Mouse (Mus musculus): ENCODE results near the gene Ilvbl. TPM values are rescaled to one million over a fixed set of nuclear protein-coding genes. Genes with fewer than 3 reads are reported as not detected.
"Not testable (repeated sequence)": the region's sequence is repeated elsewhere in the genome, so short reads cannot be mapped to it uniquely, and the experiment has no call there.

Gene Ilvbl
- polyA plus RNA-seq, 1 experiment from 2014 or later = 65.4 TPM

DNA sequence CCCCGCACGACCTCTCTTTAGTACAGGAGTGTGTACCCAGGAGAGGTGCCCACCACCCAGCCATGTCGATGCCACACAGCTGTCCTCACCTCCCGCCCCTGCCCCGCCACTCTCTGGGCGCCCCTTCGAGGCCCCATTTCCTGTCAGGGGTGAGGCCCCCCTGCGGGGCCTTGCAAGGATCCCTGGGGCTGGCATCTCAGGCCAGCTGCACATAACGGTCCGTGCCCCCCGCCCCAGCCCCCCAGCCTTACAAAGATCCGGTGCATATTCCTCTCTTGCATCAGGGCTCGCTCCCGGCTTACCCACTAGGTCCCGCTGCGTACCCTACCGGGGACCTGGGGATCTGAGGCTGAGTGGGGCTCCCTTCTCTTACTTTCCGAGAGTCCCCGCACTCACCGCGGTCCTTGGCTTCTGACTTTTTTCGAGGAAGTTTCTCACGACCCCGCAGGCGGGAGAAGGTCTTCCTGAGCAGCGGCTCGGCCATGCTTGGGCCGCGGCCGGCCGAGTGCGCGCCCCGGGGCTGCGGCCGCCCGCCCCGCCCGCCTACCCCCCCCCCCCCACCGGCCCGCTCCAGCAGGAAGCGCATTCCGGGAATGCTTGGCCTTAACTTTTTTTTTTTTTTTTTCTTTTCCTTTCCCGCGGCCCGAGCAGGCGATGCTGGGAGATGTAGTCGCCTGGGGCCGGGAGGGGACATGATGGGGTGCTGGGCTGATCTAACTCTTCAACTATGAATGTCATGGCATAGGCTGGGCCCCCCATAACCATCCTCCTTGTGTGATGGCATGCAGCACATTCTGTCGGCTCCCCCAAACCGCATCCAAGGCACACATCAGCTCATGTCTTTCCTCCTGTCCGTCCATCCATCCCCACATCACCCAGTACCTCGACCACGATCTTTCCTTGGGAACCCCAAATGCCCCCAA is 17.5 kb downstream of the Ilvbl start, which contains the start of gene Syde1:
Gene Syde1, minus strand, starts transcription at position 559 of the 923 bp plus-strand sequence.
- Histone ChIP-seq H3K9ac (peak within 1 kb of the TSS; percentile 90), H3K9me3 (replicated peaks) (no peaks in the 10 kb centered on the region), H3K4me2 (peak within 1 kb of the TSS; percentile 84), H3K27me3 (no peaks in the 10 kb centered on the region), H3K36me3 (peaks cover 27% of the 10 kb centered on the region), H3K4me1 (replicated peaks) (peaks cover 16% of the 10 kb centered on the region), H3K4me3 (peak within 1 kb of the TSS; percentile 93), H3K27ac (peak within 1 kb of the TSS; percentile 94)
- peak; percentile 82 for ATAC-seq (replicated peaks; ENCODE audit: insufficient number of reproducible peaks, insufficient read depth, low FRiP score, low read depth)
- WGBS = 3% methylated on average over 54 of the region's 54 CpGs

DNA sequence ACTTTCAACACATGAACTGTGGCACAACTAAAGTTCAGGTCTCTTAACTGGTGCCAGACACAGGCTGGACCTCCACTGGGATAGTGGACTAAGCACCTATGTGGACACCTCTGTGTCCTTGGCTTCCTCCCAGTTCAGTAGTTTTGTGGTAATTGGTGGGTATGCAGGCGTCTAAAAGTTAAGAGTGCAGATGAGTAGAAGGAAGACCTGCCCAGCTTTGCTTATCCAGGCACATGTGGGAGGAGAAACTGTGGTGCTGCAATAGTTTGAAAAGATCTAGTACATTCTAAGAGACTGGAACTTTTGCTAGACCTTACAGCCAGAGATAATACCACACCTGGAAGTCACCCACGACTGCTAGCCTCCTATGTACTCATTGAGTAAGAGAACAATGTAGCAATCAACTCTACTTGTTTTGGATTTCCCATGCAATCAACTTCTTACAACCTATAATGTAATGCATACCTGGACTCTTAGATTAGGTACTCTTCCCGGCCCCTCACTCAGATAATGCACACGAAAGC is 18.8 kb downstream of the Ilvbl start:
- Histone ChIP-seq H3K27me3 (no peaks in the 10 kb centered on the region), H3K4me3 (no peak overlapping the region), H3K9ac (no peak overlapping the region), H3K27ac (no peak overlapping the region), H3K9me3 (replicated peaks) (no peaks in the 10 kb centered on the region), H3K4me1 (replicated peaks) (peaks cover 16% of the 10 kb centered on the region), H3K36me3 (peaks cover 16% of the 10 kb centered on the region), H3K4me2 (no peak overlapping the region)
- ATAC-seq (replicated peaks; ENCODE audit: insufficient number of reproducible peaks, insufficient read depth, low FRiP score, low read depth) = no peak
- 73% methylated on average over 4 of the region's 4 CpGs for WGBS

DNA sequence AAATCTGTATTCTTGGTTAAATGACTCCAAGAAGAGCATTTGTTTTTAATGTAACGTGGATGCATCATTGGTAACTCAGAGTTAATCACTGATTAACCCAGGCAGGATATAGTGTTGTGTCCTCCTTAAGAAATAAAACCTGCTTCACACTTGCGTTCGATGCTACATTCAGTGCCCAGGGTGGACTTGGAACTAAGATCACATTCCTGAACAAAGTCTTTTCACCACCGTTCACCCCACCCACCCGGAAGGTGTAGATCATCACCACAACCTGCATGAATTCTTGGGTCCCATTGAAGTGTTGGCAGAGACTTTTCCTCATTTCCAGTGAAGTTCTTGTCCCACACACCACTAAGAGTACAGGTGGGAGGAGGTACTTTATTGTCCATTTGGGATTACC is 19.6 kb downstream of the Ilvbl start:
- H3K9ac ChIP-seq = no peak overlapping the region
- no peak overlapping the region for H3K4me3 ChIP-seq
- 86% methylated on average over 5 of the region's 5 CpGs for WGBS
- H3K9me3 ChIP-seq (replicated peaks) = no peaks in the 10 kb centered on the region
- peaks cover 16% of the 10 kb centered on the region for H3K4me1 ChIP-seq (replicated peaks)
- peaks cover 11% of the 10 kb centered on the region for H3K36me3 ChIP-seq
- no peak for ATAC-seq (replicated peaks; ENCODE audit: insufficient number of reproducible peaks, insufficient read depth, low FRiP score, low read depth)
- H3K27me3 ChIP-seq = no peaks in the 10 kb centered on the region
- H3K27ac ChIP-seq = no peak overlapping the region
- no peak overlapping the region for H3K4me2 ChIP-seq

DNA sequence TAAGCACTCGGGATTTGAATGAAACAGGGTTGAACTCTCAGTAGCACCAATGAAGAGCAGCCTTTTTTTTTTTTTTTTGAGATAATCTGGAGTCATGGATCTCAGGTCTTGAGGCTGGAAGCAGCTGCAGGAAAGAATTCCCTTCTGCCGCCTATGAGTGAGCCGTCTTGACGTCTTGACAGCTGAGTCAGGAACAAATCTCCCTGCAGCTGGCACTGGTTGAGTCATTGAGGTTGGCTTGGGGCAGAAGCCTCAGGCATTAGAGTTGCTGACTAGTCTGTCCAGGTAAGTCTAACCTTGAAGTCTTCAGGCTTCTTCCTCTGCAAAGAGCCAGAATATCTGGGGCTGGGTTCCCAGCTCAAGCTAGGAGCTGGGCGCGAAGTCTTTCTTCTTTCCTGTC is 20.0 kb downstream of the Ilvbl start:
- Histone ChIP-seq H3K9ac (no peak overlapping the region), H3K4me3 (no peak overlapping the region), H3K4me1 (replicated peaks) (peaks cover 16% of the 10 kb centered on the region), H3K27ac (no peak overlapping the region), H3K36me3 (peaks cover 7% of the 10 kb centered on the region), H3K27me3 (no peaks in the 10 kb centered on the region), H3K4me2 (no peak overlapping the region), H3K9me3 (replicated peaks) (no peaks in the 10 kb centered on the region)
- WGBS = 57% methylated on average over 6 of the region's 6 CpGs
- no peak for ATAC-seq (replicated peaks; ENCODE audit: insufficient number of reproducible peaks, insufficient read depth, low FRiP score, low read depth)

DNA sequence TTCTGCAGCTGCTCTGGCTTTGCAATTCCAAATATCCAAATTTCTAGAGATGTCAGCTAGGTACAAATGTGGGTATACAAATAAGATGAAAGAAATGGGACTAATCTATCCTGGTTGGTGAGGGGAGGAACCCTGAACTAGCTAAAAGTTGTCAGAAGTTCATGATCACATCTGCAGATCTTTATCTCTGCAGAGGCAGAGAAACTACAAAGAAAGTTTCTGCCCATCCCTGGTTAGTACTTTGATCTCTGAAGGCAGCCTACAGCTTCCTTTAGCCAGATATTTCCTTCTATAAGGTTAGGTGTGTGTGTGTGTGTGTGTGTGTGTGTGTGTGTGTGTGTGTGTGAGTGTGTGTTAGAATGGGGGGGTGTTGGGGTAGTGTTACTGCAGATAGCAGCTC is 20.4 kb downstream of the Ilvbl start:
- Histone ChIP-seq H3K27ac (no peak overlapping the region), H3K27me3 (no peaks in the 10 kb centered on the region), H3K4me2 (no peak overlapping the region), H3K9me3 (replicated peaks) (no peaks in the 10 kb centered on the region), H3K36me3 (peaks cover 3% of the 10 kb centered on the region), H3K4me1 (replicated peaks) (peaks cover 16% of the 10 kb centered on the region), H3K9ac (no peak overlapping the region), H3K4me3 (no peak overlapping the region)
- no peak for ATAC-seq (replicated peaks; ENCODE audit: insufficient number of reproducible peaks, insufficient read depth, low FRiP score, low read depth)

DNA sequence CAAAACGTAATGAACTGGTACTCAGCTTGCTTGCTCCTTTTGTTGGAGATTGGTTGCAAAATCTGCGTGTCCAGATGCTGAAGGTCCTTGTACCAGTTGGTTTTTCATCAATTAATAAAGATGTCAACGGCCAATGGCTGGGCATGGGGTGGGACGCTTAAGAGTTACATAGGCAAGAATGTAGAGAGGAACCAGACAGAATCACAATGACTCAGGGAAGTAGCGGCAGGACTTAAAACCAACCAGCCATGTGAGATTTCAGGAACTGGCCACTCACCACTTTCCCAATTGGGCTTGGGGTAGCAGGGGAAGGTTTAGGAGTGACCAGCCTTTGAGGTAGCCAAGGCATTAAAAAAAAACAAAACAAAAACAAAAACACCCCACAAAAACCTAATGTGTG is 25.7 kb downstream of the Ilvbl start:
- H3K4me2 ChIP-seq = no peak overlapping the region
- H3K27me3 ChIP-seq = no peaks in the 10 kb centered on the region
- 86% methylated on average over 5 of the region's 5 CpGs for WGBS
- ATAC-seq (replicated peaks; ENCODE audit: insufficient number of reproducible peaks, insufficient read depth, low FRiP score, low read depth) = no peak
- H3K9ac ChIP-seq = no peak overlapping the region
- H3K36me3 ChIP-seq = no peaks in the 10 kb centered on the region
- H3K9me3 ChIP-seq (replicated peaks) = no peaks in the 10 kb centered on the region
- no peak overlapping the region for H3K4me3 ChIP-seq
- no peaks in the 10 kb centered on the region for H3K4me1 ChIP-seq (replicated peaks)
- H3K27ac ChIP-seq = no peak overlapping the region

DNA sequence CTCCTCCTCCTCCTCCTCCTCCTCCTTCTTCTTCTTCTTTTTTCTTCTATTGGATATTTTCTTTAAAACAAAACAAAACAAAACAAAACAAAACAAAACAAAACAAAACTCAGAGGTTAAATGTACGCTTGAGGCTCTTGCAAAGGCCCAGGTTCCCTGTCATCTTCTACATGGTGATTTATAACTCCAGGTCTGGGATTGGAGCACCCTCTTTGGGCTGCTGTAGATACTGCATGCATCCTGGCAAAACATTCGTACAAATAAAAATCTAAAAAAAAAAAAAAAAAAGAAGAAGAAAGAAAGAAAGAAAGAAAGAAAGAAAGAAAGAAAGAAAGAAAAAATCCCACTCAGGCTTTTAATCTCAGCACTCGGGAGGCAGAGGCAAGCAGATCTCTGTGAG is 30.9 kb downstream of the Ilvbl start:
- Histone ChIP-seq H3K27ac (no peak overlapping the region), H3K36me3 (no peaks in the 10 kb centered on the region), H3K9ac (no peak overlapping the region), H3K4me2 (no peak overlapping the region), H3K4me1 (replicated peaks) (no peaks in the 10 kb centered on the region), H3K27me3 (no peaks in the 10 kb centered on the region), H3K9me3 (replicated peaks) (no peaks in the 10 kb centered on the region), H3K4me3 (no peak overlapping the region)
- ATAC-seq (replicated peaks; ENCODE audit: insufficient number of reproducible peaks, insufficient read depth, low FRiP score, low read depth) = no peak
- 31% methylated on average over 3 of the region's 3 CpGs for WGBS

DNA sequence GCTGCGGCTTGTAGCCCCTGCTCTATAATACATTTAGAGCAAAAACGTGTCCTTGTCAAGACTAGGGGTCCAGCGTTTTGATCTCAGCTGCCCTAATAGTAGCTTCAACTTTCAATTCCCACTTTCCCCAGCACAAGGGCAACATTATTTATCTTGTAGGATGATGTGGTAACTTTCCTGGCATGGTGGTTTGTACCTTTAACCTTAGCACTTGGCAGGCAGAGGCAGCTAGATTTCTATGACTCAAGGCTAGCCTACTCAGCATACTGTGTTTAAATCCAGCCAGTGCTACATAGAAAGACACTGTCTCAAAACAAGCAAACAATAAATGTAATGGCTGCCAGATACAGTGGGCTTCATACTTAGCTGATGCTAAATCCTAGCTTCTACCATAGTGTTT is 33.5 kb downstream of the Ilvbl start:
- WGBS = 63% methylated on average over 3 of the region's 3 CpGs

DNA sequence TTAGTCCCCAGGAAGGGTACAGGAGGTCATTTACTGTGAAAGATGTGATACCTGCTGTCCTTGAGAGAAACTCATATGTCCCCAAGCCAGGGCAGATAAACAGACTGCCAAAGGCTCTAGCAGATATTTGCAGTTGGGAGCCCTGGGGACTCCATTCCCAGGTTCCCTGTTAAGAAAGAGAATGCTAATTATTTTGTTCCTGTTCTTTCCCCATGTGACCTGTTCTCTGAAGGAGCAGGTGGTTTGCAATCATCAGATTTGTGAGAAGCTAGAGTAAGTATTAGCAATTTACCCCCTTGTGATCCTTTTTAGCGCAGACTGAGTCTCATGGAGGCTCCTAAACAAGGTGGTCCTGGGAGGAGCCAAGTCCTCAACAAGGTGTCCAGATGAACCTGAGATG is 43.8 kb downstream of the Ilvbl start, which contains the start of gene Olfr1357:
Gene Olfr1357, minus strand, starts transcription at position 101 of the 400 bp plus-strand sequence.
- H3K27me3 ChIP-seq = no peaks in the 10 kb centered on the region
- H3K4me2 ChIP-seq = no peak within 1 kb of the TSS
- H3K27ac ChIP-seq = no peak within 1 kb of the TSS
- H3K9me3 ChIP-seq (replicated peaks) = no peaks in the 10 kb centered on the region
- no peaks in the 10 kb centered on the region for H3K4me1 ChIP-seq (replicated peaks)
- H3K4me3 ChIP-seq = no peak within 1 kb of the TSS
- no peak for ATAC-seq (replicated peaks; ENCODE audit: insufficient number of reproducible peaks, insufficient read depth, low FRiP score, low read depth)
- H3K36me3 ChIP-seq = no peaks in the 10 kb centered on the region
- 77% methylated on average over 1 of the region's 1 CpGs for WGBS
- H3K9ac ChIP-seq = no peak within 1 kb of the TSS

More for the DNA sequence above, 33.5 kb downstream of the Ilvbl start:
- Histone ChIP-seq H3K4me3 (no peak overlapping the region), H3K9ac (no peak overlapping the region), H3K27me3 (no peaks in the 10 kb centered on the region), H3K4me1 (replicated peaks) (no peaks in the 10 kb centered on the region), H3K36me3 (no peaks in the 10 kb centered on the region), H3K9me3 (replicated peaks) (no peaks in the 10 kb centered on the region), H3K27ac (no peak overlapping the region), H3K4me2 (no peak overlapping the region)
- no peak for ATAC-seq (replicated peaks; ENCODE audit: insufficient number of reproducible peaks, insufficient read depth, low FRiP score, low read depth)

DNA sequence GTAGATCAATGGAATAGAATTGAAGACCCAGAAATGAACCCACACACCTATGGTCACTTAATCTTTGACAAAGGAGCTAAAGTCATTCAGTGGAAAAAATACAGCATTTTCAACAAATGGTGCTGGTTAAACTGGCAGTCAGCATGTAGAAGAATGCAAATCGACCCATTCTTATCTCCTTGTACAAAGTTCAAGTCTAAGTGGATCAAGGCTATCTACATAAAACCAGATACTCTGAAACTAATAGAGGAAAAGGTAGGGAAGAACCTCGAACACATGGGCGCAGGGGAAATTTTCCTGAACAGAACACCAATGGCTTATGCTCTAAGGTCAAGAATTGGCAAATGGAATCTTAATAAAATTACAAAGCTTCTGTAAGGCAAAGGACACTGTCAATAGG is 49.0 kb downstream of the Ilvbl start:
- 72% methylated on average over 3 of the region's 3 CpGs for WGBS
- not testable (repeated sequence) for H3K4me1 ChIP-seq (replicated peaks); H3K4me3 ChIP-seq; ATAC-seq (replicated peaks; ENCODE audit: insufficient number of reproducible peaks, insufficient read depth, low FRiP score, low read depth); H3K27ac ChIP-seq; H3K4me2 ChIP-seq; H3K27me3 ChIP-seq; H3K36me3 ChIP-seq; H3K9ac ChIP-seq; H3K9me3 ChIP-seq (replicated peaks)

DNA sequence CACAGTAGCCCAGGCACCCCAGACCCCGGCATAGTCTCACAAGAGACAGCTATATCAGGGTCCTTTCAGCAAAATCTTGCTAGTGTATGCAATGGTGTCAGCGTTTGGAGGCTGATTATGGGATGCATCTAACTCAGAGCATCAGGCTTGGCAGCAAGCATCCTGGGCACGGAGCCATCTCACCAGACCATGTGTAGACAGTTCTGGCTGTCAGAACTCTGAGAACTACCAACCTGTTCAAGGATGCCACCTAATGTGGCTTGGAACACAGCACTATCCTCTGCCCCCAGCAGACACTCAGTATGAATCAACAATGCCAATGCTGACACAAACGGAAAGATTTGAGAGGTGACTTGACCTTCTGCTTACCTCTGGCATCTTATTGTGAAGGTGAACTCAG is 56.0 kb downstream of the Ilvbl start:
- Histone ChIP-seq H3K4me2 (no peak overlapping the region), H3K27ac (no peak overlapping the region), H3K4me1 (replicated peaks) (no peaks in the 10 kb centered on the region), H3K9ac (no peak overlapping the region), H3K27me3 (no peaks in the 10 kb centered on the region), H3K4me3 (no peak overlapping the region), H3K9me3 (replicated peaks) (no peaks in the 10 kb centered on the region), H3K36me3 (no peaks in the 10 kb centered on the region)
- WGBS = 68% methylated on average over 4 of the region's 4 CpGs
- ATAC-seq (replicated peaks; ENCODE audit: insufficient number of reproducible peaks, insufficient read depth, low FRiP score, low read depth) = no peak

DNA sequence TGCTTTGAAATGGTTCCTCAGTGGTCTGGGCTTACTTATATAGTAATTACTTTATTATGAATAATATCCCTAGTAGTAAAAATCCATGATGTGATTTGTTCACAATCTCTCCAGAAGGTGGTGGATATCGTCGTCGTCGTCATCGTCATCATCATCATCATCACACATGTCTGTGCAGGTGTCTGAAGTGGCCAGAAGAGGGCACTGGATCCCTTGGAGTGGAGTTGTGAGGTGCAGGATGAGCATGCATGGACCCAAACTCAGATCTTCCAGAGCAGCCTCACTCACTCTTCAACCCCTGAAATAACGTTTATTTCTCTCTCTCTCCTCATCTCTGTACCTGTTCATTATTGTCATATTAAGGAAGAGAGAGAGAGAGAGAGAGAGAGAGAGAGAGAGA is 58.2 kb downstream of the Ilvbl start:
- Histone ChIP-seq H3K36me3 (no peaks in the 10 kb centered on the region), H3K4me2 (no peak overlapping the region), H3K9me3 (replicated peaks) (no peaks in the 10 kb centered on the region), H3K4me3 (no peak overlapping the region), H3K27ac (no peak overlapping the region), H3K4me1 (replicated peaks) (no peaks in the 10 kb centered on the region), H3K27me3 (no peaks in the 10 kb centered on the region), H3K9ac (no peak overlapping the region)
- no peak for ATAC-seq (replicated peaks; ENCODE audit: insufficient number of reproducible peaks, insufficient read depth, low FRiP score, low read depth)
- 17% methylated on average over 6 of the region's 6 CpGs for WGBS
